Mouse (Mus musculus) kidney, postnatal 36 days (tissue): Measurements from ENCODE around the gene Rnase2b.
"Not testable (repeated sequence)": the region's sequence is repeated elsewhere in the genome, so short reads cannot be mapped to it uniquely, and the experiment has no call there.

ENCODE experiments used
- DNase-seq, 2 experiments: peaks; one replicate each; pipeline ENCODE4 v3.0.0; 2021 to 2022; ENCODE audit warnings: mixed read lengths in 2 of 2

Rnase2b gene

GRCm38 (mm10) chr14:51161976-51162375 lies at the start of gene Rnase2b:
Gene Rnase2b, plus strand, starts transcription at chr14:51162260.
- DNase-seq = not testable (repeated sequence)

- no peak for DNase-seq
Measured at GRCm38 (mm10) chr14:51113476-51113875, 48.6 kb upstream of the Rnase2b start.

- DNase-seq = peak; percentile 18 to 50
Measured at GRCm38 (mm10) chr14:51113916-51114560, 48.0 kb upstream of the Rnase2b start, which contains the start of gene Eddm3b. Gene Eddm3b, plus strand, starts transcription at chr14:51114426.

GRCm38 (mm10) chr14:51125684-51126083 lies 36.4 kb upstream of the Rnase2b start:
- DNase-seq = no peak

- no peak for DNase-seq
Measured at GRCm38 (mm10) chr14:51127648-51128258, 34.3 kb upstream of the Rnase2b start.

- DNase-seq = no peak
Measured at GRCm38 (mm10) chr14:51128775-51129623, 33.1 kb upstream of the Rnase2b start.

- no peak for DNase-seq
Measured at GRCm38 (mm10) chr14:51129624-51129975, 32.5 kb upstream of the Rnase2b start.

- DNase-seq = no peak
Measured at GRCm38 (mm10) chr14:51130315-51130940, 31.6 kb upstream of the Rnase2b start.

GRCm38 (mm10) chr14:51131086-51131815 lies 30.8 kb upstream of the Rnase2b start:
- DNase-seq = no peak

GRCm38 (mm10) chr14:51132372-51132771 lies 29.7 kb upstream of the Rnase2b start:
- no peak for DNase-seq

GRCm38 (mm10) chr14:51140342-51140741 lies 21.7 kb upstream of the Rnase2b start:
- no peak for DNase-seq

GRCm38 (mm10) chr14:51142119-51142518 lies 19.9 kb upstream of the Rnase2b start:
- no peak for DNase-seq

GRCm38 (mm10) chr14:51142568-51142967 lies 19.5 kb upstream of the Rnase2b start:
- no peak for DNase-seq

- DNase-seq = no peak
Measured at GRCm38 (mm10) chr14:51143287-51143686, 18.8 kb upstream of the Rnase2b start.

GRCm38 (mm10) chr14:51143937-51144336 lies 18.1 kb upstream of the Rnase2b start:
- no peak for DNase-seq

GRCm38 (mm10) chr14:51144451-51144850 lies 17.6 kb upstream of the Rnase2b start:
- no peak for DNase-seq

GRCm38 (mm10) chr14:51145521-51145920 lies 16.5 kb upstream of the Rnase2b start:
- DNase-seq = no peak

- no peak for DNase-seq
Measured at GRCm38 (mm10) chr14:51146685-51147084, 15.4 kb upstream of the Rnase2b start, which contains the start of gene Rnase1. Gene Rnase1, minus strand, starts transcription at chr14:51146785.

- DNase-seq = no peak
Measured at GRCm38 (mm10) chr14:51148006-51148405, 14.1 kb upstream of the Rnase2b start.

GRCm38 (mm10) chr14:51149164-51149563 lies 12.9 kb upstream of the Rnase2b start:
- no peak for DNase-seq

- DNase-seq = no peak
Measured at GRCm38 (mm10) chr14:51150206-51150831, 11.7 kb upstream of the Rnase2b start.
